Mouse (Mus musculus) forebrain, embryonic 14.5 days (tissue): ENCODE results near the gene Dcst2. TPM values are rescaled to one million over a fixed set of nuclear protein-coding genes. Genes with fewer than 3 reads are reported as not detected.

Experiments
- ATAC-seq: fragments of 200-750 bp; cut with Nextera tagmentation; 2 replicates; pipeline ENCODE4 v1.8.0; 2017; ENCODE audit warnings: mild to moderate bottlenecking, moderate library complexity
- DNase-seq: peaks from one replicate; pipeline ENCODE4 v3.0.0-alpha.2; 2015; ENCODE audit warnings: low spot score
- H3K27ac ChIP-seq: fragments of 300-500 bp; sonication (generic); 2 replicates; pipeline ENCODE4 v1.5.1; 2014; ENCODE audit warnings: low read depth, mild to moderate bottlenecking, control low read depth, low read length, moderate library complexity
- H3K27me3 ChIP-seq: fragments of 300-500 bp; sonication (generic); replicated peaks from 2 replicates; pipeline ENCODE4 v1.6.1; 2014; ENCODE audit warnings: low read length, control low read depth, mixed read lengths; ENCODE audit not compliant: control insufficient read depth, insufficient read depth
- H3K36me3 ChIP-seq: fragments of 300-500 bp; sonication (generic); 2 replicates; pipeline ENCODE4 v1.6.1; 2014; ENCODE audit warnings: low read length, control low read depth; ENCODE audit not compliant: control insufficient read depth, insufficient read depth
- H3K4me1 ChIP-seq: fragments of 300-500 bp; sonication (generic); 2 replicates; pipeline ENCODE4 v1.6.1; 2014; ENCODE audit warnings: antibody characterized with exemption, low read length, control low read depth; ENCODE audit not compliant: control insufficient read depth, insufficient read depth
- H3K4me2 ChIP-seq: fragments of 300-500 bp; sonication (generic); 2 replicates; pipeline ENCODE4 v1.6.1; 2014; ENCODE audit warnings: mild to moderate bottlenecking, control low read depth, low read length
- H3K4me3 ChIP-seq: fragments of 300-500 bp; sonication (generic); 2 replicates; pipeline ENCODE4 v1.5.1; 2014; ENCODE audit warnings: low read depth, low read length, control low read depth
- H3K9ac ChIP-seq: fragments of 300-500 bp; sonication (generic); 2 replicates; pipeline ENCODE4 v1.6.1; 2014; ENCODE audit warnings: mild to moderate bottlenecking, low read length, control low read depth, moderate library complexity
- H3K9me3 ChIP-seq: fragments of 300-500 bp; sonication (generic); replicated peaks from 2 replicates; pipeline ENCODE4 v1.6.1; 2016; ENCODE audit warnings: low read length, control low read depth, mixed read lengths; ENCODE audit not compliant: control insufficient read depth
- WGBS: fragments of 180-500 bp; shearing (Covaris S2); extraction: QIAGEN DNeasy Blood & Tissue Kit; methylation state at CpG from one replicate; pipeline ENCODE4 v1.1.7; 2014; 5-methylcytosine and 5-hydroxymethylcytosine counted together
- polyA plus RNA-seq: library from polyadenylated mRNA; unstranded; fragments of >200 nt; fragmentation: Nextera tagmentation; extraction: Ambion mirVana; gene quantifications from 2 replicates; pipeline ENCODE4 v1.2.1, GENCODE M21; 2014

The Dcst2 gene
- polyA plus RNA-seq, 1 experiment from 2014 or later, result 0.08 TPM

DNA sequence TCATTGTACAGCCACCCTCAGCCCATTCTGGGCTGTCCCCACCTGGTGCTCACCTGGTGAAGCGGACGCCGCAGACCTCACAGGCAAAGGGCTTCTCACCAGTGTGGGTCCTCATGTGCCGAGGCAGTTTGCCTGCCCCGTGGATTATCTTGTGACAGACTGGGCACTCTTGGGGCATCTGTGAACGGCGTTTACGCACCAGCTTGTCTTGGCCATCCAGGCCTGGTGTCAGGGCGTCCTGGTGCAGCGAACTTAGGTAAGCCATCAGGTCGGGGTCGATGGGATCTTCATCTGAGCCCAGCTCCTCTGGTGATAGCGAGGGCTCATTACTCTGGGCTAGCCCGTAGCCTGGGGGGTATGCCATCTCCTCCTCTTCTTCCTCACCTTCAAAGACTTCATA, 18.5 kb downstream of the Dcst2 start:
- H3K9me3 ChIP-seq, result no peaks in the 10 kb centered on the region
- H3K27me3 ChIP-seq, result no peaks in the 10 kb centered on the region
- ATAC-seq (no peak), DNase-seq (no peak)
- no peak overlapping the region for H3K4me3 ChIP-seq
- H3K4me1 ChIP-seq, result no peaks in the 10 kb centered on the region
- H3K36me3 ChIP-seq, result no peaks in the 10 kb centered on the region
- H3K27ac ChIP-seq, result no peak overlapping the region
- no peak overlapping the region for H3K9ac ChIP-seq
- 92% methylated on average over 14 of the region's 14 CpGs for WGBS
- H3K4me2 ChIP-seq, result no peak overlapping the region

GRCm38 (mm10) chr3:89380711-89381110, 18.9 kb downstream of the Dcst2 start:
- H3K4me2 ChIP-seq, result no peak overlapping the region
- no peaks in the 10 kb centered on the region for H3K36me3 ChIP-seq
- WGBS, result 94% methylated on average over 18 of the region's 18 CpGs
- H3K4me1 ChIP-seq, result no peaks in the 10 kb centered on the region
- H3K27me3 ChIP-seq, result no peaks in the 10 kb centered on the region
- no peak overlapping the region for H3K27ac ChIP-seq
- no peak overlapping the region for H3K9ac ChIP-seq
- DNase-seq (no peak), ATAC-seq (no peak)
- H3K9me3 ChIP-seq, result no peaks in the 10 kb centered on the region
- H3K4me3 ChIP-seq, result no peak overlapping the region

DNA sequence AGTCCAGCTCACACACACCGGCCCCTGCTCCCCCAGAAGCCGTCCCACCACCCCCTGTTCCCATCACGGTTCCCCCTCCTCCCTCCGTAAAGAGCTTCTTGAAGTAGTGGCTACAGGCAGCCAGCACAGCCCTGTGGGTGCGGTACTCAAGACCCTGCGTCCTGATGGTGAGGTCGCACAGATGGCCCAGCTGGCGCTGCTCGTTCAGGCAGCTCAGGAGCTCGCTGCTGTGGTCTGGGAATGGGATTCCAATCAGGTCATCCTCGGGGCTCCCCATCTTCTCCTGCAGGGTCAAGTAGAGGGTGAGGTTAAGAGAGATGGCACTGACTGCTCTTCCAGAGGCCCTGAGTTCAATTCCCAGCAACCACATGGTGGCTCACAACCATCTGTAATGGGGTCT, 19.5 kb downstream of the Dcst2 start:
- DNase-seq, result no peak

GRCm38 (mm10) chr3:89382033-89382882, 20.5 kb downstream of the Dcst2 start:
- Histone ChIP-seq H3K4me3 (no peak overlapping the region), H3K4me1 (no peaks in the 10 kb centered on the region), H3K9ac (no peak overlapping the region), H3K27ac (no peak overlapping the region), H3K27me3 (no peaks in the 10 kb centered on the region), H3K36me3 (no peaks in the 10 kb centered on the region), H3K4me2 (no peak overlapping the region), H3K9me3 (no peaks in the 10 kb centered on the region)
- 90% methylated on average over 9 of the region's 9 CpGs for WGBS
- no peak for DNase-seq
- no peak for ATAC-seq

More for the DNA sequence above, 19.5 kb downstream of the Dcst2 start:
- no peak overlapping the region for H3K27ac ChIP-seq
- no peak overlapping the region for H3K4me3 ChIP-seq
- no peak overlapping the region for H3K4me2 ChIP-seq
- no peak overlapping the region for H3K9ac ChIP-seq
- no peaks in the 10 kb centered on the region for H3K36me3 ChIP-seq
- H3K4me1 ChIP-seq, result no peaks in the 10 kb centered on the region
- no peaks in the 10 kb centered on the region for H3K9me3 ChIP-seq
- H3K27me3 ChIP-seq, result no peaks in the 10 kb centered on the region
- 90% methylated on average over 11 of the region's 11 CpGs for WGBS
- no peak for ATAC-seq

DNA sequence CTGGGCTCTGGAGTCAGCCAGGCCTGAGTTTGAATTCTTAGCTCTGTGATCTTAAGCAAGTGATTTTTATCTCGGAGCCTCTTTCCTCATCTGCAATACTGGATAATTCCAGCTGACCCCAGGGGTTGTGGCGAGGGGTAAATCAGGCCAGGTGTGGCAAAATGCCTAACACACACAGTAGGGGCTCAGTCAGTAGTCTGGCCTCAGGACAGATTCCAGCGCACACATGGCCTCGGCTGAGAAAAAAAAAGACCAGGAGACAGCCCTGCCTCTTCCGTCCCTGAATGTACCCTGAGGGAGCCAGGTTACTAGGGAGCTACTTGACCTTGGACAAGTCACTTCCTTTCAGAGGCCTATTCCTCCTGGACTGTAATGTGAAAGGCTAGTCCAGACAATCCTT, 21.2 kb downstream of the Dcst2 start:
- WGBS, result 83% methylated on average over 5 of the region's 5 CpGs
- ATAC-seq, result no peak
- H3K36me3 ChIP-seq, result no peaks in the 10 kb centered on the region
- no peak overlapping the region for H3K27ac ChIP-seq
- no peaks in the 10 kb centered on the region for H3K27me3 ChIP-seq
- no peak overlapping the region for H3K9ac ChIP-seq
- H3K4me1 ChIP-seq, result no peaks in the 10 kb centered on the region; the same call in 1 of the 2 replicates
- DNase-seq, result no peak
- no peak overlapping the region for H3K4me2 ChIP-seq
- H3K9me3 ChIP-seq, result no peaks in the 10 kb centered on the region
- H3K4me3 ChIP-seq, result no peak overlapping the region

GRCm38 (mm10) chr3:89383651-89384255, 22.0 kb downstream of the Dcst2 start:
- Histone ChIP-seq H3K4me1 (no peaks in the 10 kb centered on the region; the same call in 1 of the 2 replicates), H3K36me3 (no peaks in the 10 kb centered on the region), H3K27ac (no peak overlapping the region), H3K27me3 (no peaks in the 10 kb centered on the region), H3K4me2 (no peak overlapping the region), H3K4me3 (no peak overlapping the region), H3K9me3 (no peaks in the 10 kb centered on the region), H3K9ac (no peak overlapping the region)
- ATAC-seq (no peak), DNase-seq (no peak)
- WGBS, result 89% methylated on average over 5 of the region's 5 CpGs

GRCm38 (mm10) chr3:89384331-89385076, 22.7 kb downstream of the Dcst2 start:
- Histone ChIP-seq H3K9me3 (no peaks in the 10 kb centered on the region), H3K36me3 (no peaks in the 10 kb centered on the region), H3K4me2 (no peak overlapping the region), H3K27me3 (no peaks in the 10 kb centered on the region), H3K4me3 (no peak overlapping the region), H3K4me1 (no peaks in the 10 kb centered on the region; the same call in 1 of the 2 replicates), H3K9ac (no peak overlapping the region), H3K27ac (no peak overlapping the region)
- DNase-seq (no peak), ATAC-seq (no peak)
- 50% methylated on average over 11 of the region's 12 CpGs for whole genome bisulfite sequencing

DNA sequence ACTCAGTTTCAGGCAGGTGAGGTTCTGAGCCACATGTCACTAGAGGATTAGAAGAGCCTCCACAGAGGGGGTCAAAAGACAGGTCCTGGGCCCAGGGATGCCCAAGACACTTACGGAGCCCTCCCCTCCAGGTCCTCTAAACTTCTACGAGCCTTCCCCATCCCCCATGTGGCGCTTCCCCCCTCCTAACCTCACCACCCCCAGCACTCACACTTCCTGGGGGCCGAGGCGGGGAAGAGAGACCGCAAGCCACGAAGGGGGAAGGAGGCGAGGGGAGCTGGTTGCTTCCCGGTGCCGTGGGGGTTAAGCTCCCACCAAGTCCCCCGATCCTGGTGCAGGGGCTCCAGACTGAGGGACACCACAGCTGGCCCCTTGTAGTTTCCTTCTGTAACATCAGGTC, 23.7 kb downstream of the Dcst2 start:
- no peak for ATAC-seq
- Histone ChIP-seq H3K36me3 (no peaks in the 10 kb centered on the region), H3K9ac (no peak overlapping the region), H3K4me2 (no peak overlapping the region), H3K9me3 (no peaks in the 10 kb centered on the region), H3K4me3 (no peak overlapping the region), H3K27me3 (no peaks in the 10 kb centered on the region), H3K27ac (no peak overlapping the region), H3K4me1 (no peaks in the 10 kb centered on the region; the same call in 1 of the 2 replicates)
- 48% methylated on average over 11 of the region's 11 CpGs for WGBS
- DNase-seq, result no peak
